Mouse (Mus musculus): Measurements from ENCODE around the gene Stoml3. TPM values are rescaled to one million over a fixed set of nuclear protein-coding genes. Genes with fewer than 3 reads are reported as not detected.

Stoml3 gene
- polyA plus RNA-seq, 1 experiment from 2014 or later = not detected

GRCm38 (mm10) chr3:53454005-53454404 is 34.4 kb upstream of the Stoml3 start:
- TF ChIP-seq CTCF (IDR thresholded peaks at IDR 0.05; ENCODE audit: low read depth) = no peak
- TF ChIP-seq EP300 (IDR thresholded peaks at IDR 0.05; ENCODE audit: low read depth) = no peak
- H3K36me3 ChIP-seq (replicated peaks; ENCODE audit: insufficient read depth, low read length) = peaks cover 67% of the 10 kb centered on the region
- H3K4me2 ChIP-seq (ENCODE audit: low read depth, low read length) = no peak overlapping the region
- 73% methylated on average over 6 of the region's 6 CpGs for WGBS (ENCODE audit: insufficient replicate concordance)
- H3K4me1 ChIP-seq (ENCODE audit: insufficient read depth) = peaks cover 7% of the 10 kb centered on the region; the same call in 1 of the 2 replicates
- peak; percentile 58; the same call in 1 of the 2 replicates for ATAC-seq
- no peak overlapping the region for H3K4me3 ChIP-seq (ENCODE audit: low read depth, low read length)
- H3K9me3 ChIP-seq (ENCODE audit: low read length) = no peaks in the 10 kb centered on the region
- no peak overlapping the region for H3K27ac ChIP-seq (ENCODE audit: low read depth)
- H3K9ac ChIP-seq (replicated peaks) = no peak overlapping the region
- H3K27me3 ChIP-seq (ENCODE audit: insufficient read depth, low read length) = no peaks in the 10 kb centered on the region
- DNase-seq = no peak

GRCm38 (mm10) chr3:53454561-53454960 is 33.9 kb upstream of the Stoml3 start:
- no peak overlapping the region for H3K27ac ChIP-seq (ENCODE audit: low read depth)
- H3K36me3 ChIP-seq (replicated peaks; ENCODE audit: insufficient read depth, low read length) = peaks cover 67% of the 10 kb centered on the region
- 81% methylated on average over 6 of the region's 6 CpGs for WGBS (ENCODE audit: insufficient replicate concordance)

GRCm38 (mm10) chr3:53454984-53455383 is 33.5 kb upstream of the Stoml3 start:
- TF ChIP-seq CTCF (IDR thresholded peaks at IDR 0.05; ENCODE audit: low read depth) (no peak), EP300 (IDR thresholded peaks at IDR 0.05; ENCODE audit: low read depth) (no peak)
- no peak overlapping the region for H3K9ac ChIP-seq (replicated peaks)
- H3K4me1 ChIP-seq (ENCODE audit: insufficient read depth) = peaks cover 7% of the 10 kb centered on the region; the same call in 1 of the 2 replicates
- ATAC-seq (no peak), DNase-seq (no peak)
- no peaks in the 10 kb centered on the region for H3K27me3 ChIP-seq (ENCODE audit: insufficient read depth, low read length)
- H3K27ac ChIP-seq (ENCODE audit: low read depth) = no peak overlapping the region
- 60% methylated on average over 7 of the region's 7 CpGs for WGBS (ENCODE audit: insufficient replicate concordance)
- no peak overlapping the region for H3K4me2 ChIP-seq (ENCODE audit: low read depth, low read length)
- H3K9me3 ChIP-seq (ENCODE audit: low read length) = no peaks in the 10 kb centered on the region
- peaks cover 68% of the 10 kb centered on the region for H3K36me3 ChIP-seq (replicated peaks; ENCODE audit: insufficient read depth, low read length)
- no peak overlapping the region for H3K4me3 ChIP-seq (ENCODE audit: low read depth, low read length)

More at GRCm38 (mm10) chr3:53454561-53454960, 33.9 kb upstream of the Stoml3 start:
- DNase-seq = no peak
- ATAC-seq = no peak
- TF ChIP-seq EP300 (IDR thresholded peaks at IDR 0.05; ENCODE audit: low read depth) (no peak), CTCF (IDR thresholded peaks at IDR 0.05; ENCODE audit: low read depth) (no peak)
- H3K9ac ChIP-seq (replicated peaks) = no peak overlapping the region
- H3K4me3 ChIP-seq (ENCODE audit: low read depth, low read length) = no peak overlapping the region
- H3K9me3 ChIP-seq (ENCODE audit: low read length) = no peaks in the 10 kb centered on the region
- H3K27me3 ChIP-seq (ENCODE audit: insufficient read depth, low read length) = no peaks in the 10 kb centered on the region
- peaks cover 7% of the 10 kb centered on the region; the same call in 1 of the 2 replicates for H3K4me1 ChIP-seq (ENCODE audit: insufficient read depth)
- no peak overlapping the region for H3K4me2 ChIP-seq (ENCODE audit: low read depth, low read length)

- Histone ChIP-seq H3K27me3 (ENCODE audit: insufficient read depth, low read length) (no peaks in the 10 kb centered on the region), H3K4me3 (ENCODE audit: low read depth, low read length) (no peak overlapping the region), H3K9me3 (ENCODE audit: low read length) (no peaks in the 10 kb centered on the region), H3K4me2 (ENCODE audit: low read depth, low read length) (no peak overlapping the region), H3K36me3 (replicated peaks; ENCODE audit: insufficient read depth, low read length) (peaks cover 48% of the 10 kb centered on the region), H3K9ac (replicated peaks) (no peak overlapping the region), H3K4me1 (ENCODE audit: insufficient read depth) (peaks cover 9% of the 10 kb centered on the region; the same call in 1 of the 2 replicates), H3K27ac (ENCODE audit: low read depth) (no peak overlapping the region)
- TF ChIP-seq EP300 (IDR thresholded peaks at IDR 0.05; ENCODE audit: low read depth) = no peak
- TF ChIP-seq CTCF (IDR thresholded peaks at IDR 0.05; ENCODE audit: low read depth) = no peak
- ATAC-seq (no peak), DNase-seq (no peak)
- 77% methylated on average over 5 of the region's 5 CpGs for WGBS (ENCODE audit: insufficient replicate concordance)
These were observed 30.7 kb upstream of the Stoml3 start for GRCm38 (mm10) chr3:53457750-53458149.

GRCm38 (mm10) chr3:53460106-53460505 is 28.3 kb upstream of the Stoml3 start:
- 44% methylated on average over 9 of the region's 9 CpGs for WGBS (ENCODE audit: insufficient replicate concordance)
- no peak for DNase-seq
- Histone ChIP-seq H3K36me3 (replicated peaks; ENCODE audit: insufficient read depth, low read length) (peaks cover 31% of the 10 kb centered on the region), H3K4me2 (ENCODE audit: low read depth, low read length) (peak overlapping the region; percentile 33; the same call in 1 of the 2 replicates), H3K4me1 (ENCODE audit: insufficient read depth) (0 out of 2 replicates have a peak, but pooled peaks cover 3% of the 10 kb centered on the region), H3K4me3 (ENCODE audit: low read depth, low read length) (no peak overlapping the region), H3K27ac (ENCODE audit: low read depth) (peak overlapping the region; percentile 62), H3K9me3 (ENCODE audit: low read length) (no peaks in the 10 kb centered on the region), H3K27me3 (ENCODE audit: insufficient read depth, low read length) (no peaks in the 10 kb centered on the region), H3K9ac (replicated peaks) (no peak overlapping the region)
- no peak for ATAC-seq
- TF ChIP-seq EP300 (IDR thresholded peaks at IDR 0.05; ENCODE audit: low read depth) = no peak
- TF ChIP-seq CTCF (IDR thresholded peaks at IDR 0.05; ENCODE audit: low read depth) = no peak

- 2% methylated on average over 9 of the region's 9 CpGs for WGBS (ENCODE audit: insufficient replicate concordance)
- peak overlapping the region; percentile 93 for H3K4me3 ChIP-seq (ENCODE audit: low read depth, low read length)
- DNase-seq (no peak), ATAC-seq (peak; percentile 8)
- H3K9me3 ChIP-seq (ENCODE audit: low read length) = no peaks in the 10 kb centered on the region
- peak overlapping the region; percentile 93 for H3K27ac ChIP-seq (ENCODE audit: low read depth)
- H3K9ac ChIP-seq (replicated peaks) = peak overlapping the region; percentile 87
- peaks cover 21% of the 10 kb centered on the region for H3K4me1 ChIP-seq (ENCODE audit: insufficient read depth)
- no peaks in the 10 kb centered on the region for H3K27me3 ChIP-seq (ENCODE audit: insufficient read depth, low read length)
- peaks cover 16% of the 10 kb centered on the region for H3K36me3 ChIP-seq (replicated peaks; ENCODE audit: insufficient read depth, low read length)
- peak overlapping the region; percentile 85 for H3K4me2 ChIP-seq (ENCODE audit: low read depth, low read length)
- TF ChIP-seq EP300 (IDR thresholded peaks at IDR 0.05; ENCODE audit: low read depth) (no peak), CTCF (IDR thresholded peaks at IDR 0.05; ENCODE audit: low read depth) (no peak; the same call in 1 of the 2 replicates)
These were observed 25.8 kb upstream of the Stoml3 start for GRCm38 (mm10) chr3:53462701-53463045.
